Mouse (Mus musculus) urinary bladder, postnatal 36 days (tissue): ENCODE results near the gene Exph5.
A peak's percentile ranks its signal among the peaks of the same experiment; 100 is the strongest.

Experiments used
- DNase-seq, 2 experiments: peaks; one replicate each; pipeline ENCODE4 v3.0.0; 2022; ENCODE audit warnings: low spot score in 2 of 2, mixed read lengths in 1 of 2

The Exph5 gene

GRCm38 (mm10) chr9:53320894-53321650 lies 19.6 kb downstream of the Exph5 start:
- no peak for DNase-seq

- no peak for DNase-seq
These were observed 20.2 kb downstream of the Exph5 start for GRCm38 (mm10) chr9:53321683-53322082.

GRCm38 (mm10) chr9:53323419-53324251 lies 22.2 kb downstream of the Exph5 start:
- DNase-seq, result peak; percentile 1 to 6

GRCm38 (mm10) chr9:53325363-53326090 lies 24.1 kb downstream of the Exph5 start:
- DNase-seq, result no peak

GRCm38 (mm10) chr9:53328203-53328602 lies 26.7 kb downstream of the Exph5 start:
- DNase-seq, result no peak

- no peak for DNase-seq
These were observed 28.1 kb downstream of the Exph5 start for GRCm38 (mm10) chr9:53329301-53330206.

- no peak for DNase-seq
These were observed 28.8 kb downstream of the Exph5 start for GRCm38 (mm10) chr9:53330247-53330646.

GRCm38 (mm10) chr9:53333436-53333835 lies 32.0 kb downstream of the Exph5 start:
- DNase-seq, result no peak

- no peak for DNase-seq
These were observed 33.7 kb downstream of the Exph5 start for GRCm38 (mm10) chr9:53335131-53335530.

- DNase-seq, result no peak
These were observed 38.1 kb downstream of the Exph5 start for GRCm38 (mm10) chr9:53339603-53340002.

- no peak for DNase-seq
These were observed 39.0 kb downstream of the Exph5 start for GRCm38 (mm10) chr9:53340328-53340916.

GRCm38 (mm10) chr9:53340969-53341368 lies 39.5 kb downstream of the Exph5 start:
- peak; percentile 10 to 23 for DNase-seq

GRCm38 (mm10) chr9:53341981-53342380 lies 40.5 kb downstream of the Exph5 start:
- DNase-seq, result no peak

- DNase-seq, result no peak
These were observed 43.4 kb downstream of the Exph5 start for GRCm38 (mm10) chr9:53344646-53345432.

- no peak for DNase-seq
These were observed 44.3 kb downstream of the Exph5 start for GRCm38 (mm10) chr9:53345728-53346127.

- DNase-seq, result no peak
These were observed 44.9 kb downstream of the Exph5 start for GRCm38 (mm10) chr9:53346402-53346801.

- no peak for DNase-seq
These were observed 47.7 kb downstream of the Exph5 start for GRCm38 (mm10) chr9:53349211-53349610.

GRCm38 (mm10) chr9:53350331-53350730 lies 48.9 kb downstream of the Exph5 start:
- DNase-seq, result no peak

- DNase-seq, result no peak
These were observed 50.4 kb downstream of the Exph5 start for GRCm38 (mm10) chr9:53351899-53352298.

- DNase-seq, result no peak
These were observed 51.7 kb downstream of the Exph5 start for GRCm38 (mm10) chr9:53353161-53353560.
